Mouse (Mus musculus) CH12.LX (cell line): ENCODE results near the gene Zbtb9.

Source experiments
- CTCF ChIP-seq, 2 experiments: IDR thresholded peaks in 1 of 2; conservative IDR thresholded peaks in 1 of 2; 2 replicates each; pipeline ENCODE4 v1.5.1; 2011 to 2012; ENCODE audit warnings: low read depth in 2 of 2, low read length in 2 of 2, improper control_type of control experiment in 1 of 2, inconsistent platforms in 1 of 2, mild to moderate bottlenecking in 1 of 2, moderate library complexity in 1 of 2
- E2F4 ChIP-seq: IDR thresholded peaks from 2 replicates; pipeline ENCODE4 v1.6.1; 2011; ENCODE audit warnings: low read depth, low read length, improper control_type of control experiment; ENCODE audit not compliant: insufficient replicate concordance
- EP300 ChIP-seq: IDR thresholded peaks from 2 replicates; pipeline ENCODE4 v1.6.1; 2011; ENCODE audit warnings: low read length, improper control_type of control experiment
- MAX ChIP-seq: IDR thresholded peaks from 2 replicates; pipeline ENCODE4 v1.6.1; 2011; ENCODE audit warnings: low read length, improper control_type of control experiment
- POLR2A ChIP-seq: IDR thresholded peaks from 2 replicates; pipeline ENCODE4 v1.6.1; 2011; ENCODE audit warnings: low read depth, mild to moderate bottlenecking, improper control_type of control experiment, low read length
- POLR2AphosphoS2 ChIP-seq: IDR thresholded peaks from 2 replicates; pipeline ENCODE4 v1.6.1; 2011; ENCODE audit warnings: low read depth, low read length, improper control_type of control experiment
- SMC3 ChIP-seq: IDR thresholded peaks from 2 replicates; pipeline ENCODE4 v1.6.1; 2011; ENCODE audit warnings: low read depth, low read length, improper control_type of control experiment
- USF1 ChIP-seq: IDR thresholded peaks from 2 replicates; pipeline ENCODE4 v1.6.1; 2014; ENCODE audit warnings: low read depth, mild to moderate bottlenecking, inconsistent platforms, low read length, improper control_type of control experiment
- ZKSCAN1 ChIP-seq: IDR thresholded peaks from 2 replicates; pipeline ENCODE4 v1.6.1; 2012; ENCODE audit warnings: low read depth, inconsistent platforms, low read length, improper control_type of control experiment, borderline replicate concordance

DNA sequence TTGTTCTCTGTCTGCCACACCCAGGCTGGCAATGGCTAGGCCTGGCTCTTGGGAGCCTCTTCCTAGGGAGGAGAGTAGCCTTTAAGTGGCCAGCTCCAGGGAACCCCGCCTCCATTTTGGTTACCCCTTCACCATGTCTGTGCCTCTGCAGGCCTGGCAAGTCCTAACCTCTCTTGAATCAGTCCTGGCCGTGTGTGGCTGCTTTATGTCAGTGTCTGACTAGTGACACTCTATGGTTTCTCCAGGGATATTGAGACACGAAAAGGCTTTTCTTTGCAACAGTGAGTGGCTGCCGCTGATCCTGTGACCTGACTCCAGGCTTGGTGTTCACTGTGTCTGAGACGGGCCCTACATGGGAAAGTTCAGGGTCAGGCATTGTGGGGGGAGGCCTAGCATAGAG lies 77.9 kb downstream of the Zbtb9 start:
- TF ChIP-seq POLR2A (no peak), USF1 (no peak), MAX (no peak), EP300 (no peak), CTCF (conservative IDR thresholded peaks at IDR 0.05 in 1 of 2, IDR thresholded peaks at IDR 0.05 in 1 of 2; ENCODE audit: low read depth in 2 of 2, low read length in 2 of 2) (no peak), SMC3 (no peak), POLR2AphosphoS2 (no peak), E2F4 (no peak), ZKSCAN1 (no peak)
